Mouse (Mus musculus): ENCODE data around the gene Fam216b.

Gene Fam216b

DNA sequence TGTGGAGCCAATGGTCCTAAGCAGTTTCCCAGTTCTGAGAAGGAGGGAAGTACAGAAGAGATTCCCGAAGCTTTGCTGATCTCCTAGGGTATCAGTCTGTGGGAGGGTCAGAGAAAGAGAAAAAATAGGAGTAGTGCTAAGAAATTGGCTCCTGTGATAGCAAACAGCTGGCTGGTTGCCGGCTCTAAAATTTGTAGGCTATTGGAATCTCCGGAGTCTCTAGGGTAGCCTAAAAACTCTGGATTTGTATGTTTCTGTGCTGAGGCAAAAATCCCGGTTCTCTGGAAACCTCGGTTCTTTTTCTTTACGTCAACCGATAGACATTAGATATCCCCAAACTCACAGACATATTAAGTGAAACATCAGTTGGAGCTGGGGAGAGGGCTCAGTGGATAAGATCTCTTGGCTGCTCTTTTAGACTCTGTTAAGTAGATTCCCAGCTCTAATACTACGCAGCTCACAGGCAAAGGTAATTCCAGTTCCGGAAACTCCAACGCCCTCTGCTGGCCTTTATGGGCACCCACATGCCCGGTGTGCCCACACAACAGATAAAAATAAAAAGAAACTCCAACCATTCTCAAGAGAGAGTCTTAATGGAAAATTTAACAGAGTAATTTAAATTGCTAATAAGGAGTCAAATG is 46.8 kb downstream of the Fam216b start:
- no peak for DNase-seq

DNA sequence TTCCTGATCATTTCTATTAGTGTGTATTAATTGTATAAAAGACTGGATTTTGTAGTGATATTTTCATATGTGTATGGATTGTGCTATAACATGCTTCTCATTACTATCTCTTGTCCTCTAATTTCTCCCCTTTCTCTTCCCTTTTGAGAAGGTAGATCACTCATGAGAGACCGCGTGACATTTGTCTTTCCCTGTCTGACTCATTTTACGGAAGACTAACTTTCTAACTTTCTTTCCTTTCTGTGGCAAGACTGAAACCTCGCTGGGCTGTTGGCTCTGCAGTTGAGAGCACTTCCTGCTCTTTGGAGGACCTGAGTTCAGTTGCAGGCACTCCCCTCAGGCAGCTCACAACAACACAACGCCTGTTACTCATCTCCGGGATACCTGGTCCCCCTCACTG is 48.2 kb downstream of the Fam216b start:
- DNase-seq: no peak

DNA sequence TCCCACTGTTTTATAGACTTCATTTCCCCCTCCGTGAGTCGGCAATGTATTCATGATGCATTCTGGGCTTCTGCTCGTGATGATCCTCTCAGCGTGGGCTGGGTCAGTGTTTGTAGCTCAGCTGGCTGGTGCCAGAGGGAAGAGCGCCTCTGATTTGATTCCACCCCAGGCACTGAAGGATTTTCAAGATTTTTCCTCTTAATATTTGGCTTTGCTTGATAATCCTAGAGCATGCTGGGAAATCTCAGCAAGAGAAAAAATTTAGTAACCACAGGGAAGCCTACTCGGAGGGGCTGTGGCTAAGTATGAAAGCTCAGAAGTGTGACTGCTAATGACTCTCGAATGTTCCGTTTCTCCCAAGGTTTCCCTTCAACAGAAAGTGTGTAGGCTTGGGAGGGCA is 49.9 kb downstream of the Fam216b start:
- DNase-seq: no peak
